ENCODE assay signal across 24 mouse cellular contexts in genomic region chr2:166137467-166137866, GRCm38 (mm10). TPM values are rescaled to one million over a fixed set of nuclear protein-coding genes. Genes with fewer than 3 reads are reported as not detected.
DNase-seq lines count a peak whose midpoint lies in the region; ATAC-seq and TF ChIP-seq lines count a peak whose summit lies in the region.
"Had no signal": no experiment of that assay in that cellular context is flagged by ENCODE, and none has a peak within 500 bp of the region (broad histone marks: within the 10 kb centered on the region; RNA-seq: fewer than 3 reads in every experiment).

No protein-coding gene starts in this region.

- in situ Hi-C loops in CH12.LX (cut with MboI; ENCODE audit: low pct_ligation_motif_present, low pct_unique_long_range_greater_than_20kb, low sequenced_read_pairs): no loop called here

- ATAC-seq in midbrain, embryonic 11.5 days (ENCODE audit: low FRiP score): peak; percentile 7; the same call in 1 of the 2 replicates
- ATAC-seq in midbrain, embryonic 14.5 days (ENCODE audit: low FRiP score, low TSS enrichment): no peak
- ATAC-seq in kidney, embryonic 14.5 days (ENCODE audit: low FRiP score, low TSS enrichment): no peak
- ATAC-seq: forebrain, embryonic 14.5 days; forebrain, postnatal 0 days; hindbrain, embryonic 16.5 days; intestine, embryonic 16.5 days had no signal

- intact Hi-C loops in heart, postnatal 10 days (cut with DNase I): no loop called here

- TF ChIP-seq RAD21 in CH12.LX (IDR thresholded peaks at IDR 0.05; ENCODE audit: low read depth, low read length): no peak

- dilution Hi-C loops in CH12.LX (cut with MboI; ENCODE audit: extremely low pct_ligation_motif_present, extremely low pct_unique_long_range_greater_than_20kb, low sequenced_read_pairs): no loop called here

- H3K27me3 ChIP-seq in midbrain, embryonic 11.5 days (ENCODE audit: control insufficient read depth, insufficient read depth, low read length): no peaks in the 10 kb centered on the region
- no peaks in the 10 kb centered on the region for H3K27me3 ChIP-seq in midbrain, embryonic 14.5 days (ENCODE audit: control insufficient read depth, insufficient read depth, low read length)
- H3K27me3 ChIP-seq in CH12.LX (replicated peaks): peaks cover 74% of the 10 kb centered on the region
- no peaks in the 10 kb centered on the region for H3K27me3 ChIP-seq in kidney, embryonic 14.5 days (ENCODE audit: control insufficient read depth, insufficient read depth, low read length)

- TF ChIP-seq CTCF in CH12.LX (conservative IDR thresholded peaks at IDR 0.05 in 1 of 2, IDR thresholded peaks at IDR 0.05 in 1 of 2; ENCODE audit: low read depth in 2 of 2, low read length in 2 of 2): no peak

- no peaks in the 10 kb centered on the region for H3K4me1 ChIP-seq in midbrain, embryonic 11.5 days (ENCODE audit: control insufficient read depth, insufficient read depth, low read length)
- peaks cover 10% of the 10 kb centered on the region for H3K4me1 ChIP-seq in midbrain, embryonic 14.5 days (ENCODE audit: control insufficient read depth, insufficient read depth, low read length)
- H3K4me1 ChIP-seq in CH12.LX (ENCODE audit: control insufficient read depth in 1 of 2, insufficient read depth in 2 of 2): peaks cover 0 to 6% of the 10 kb centered on the region in 2 experiments; a peak in 1 of 4 replicates
- H3K4me1 ChIP-seq in kidney, embryonic 14.5 days (ENCODE audit: control insufficient read depth, insufficient read depth, low read length): peaks cover 11% of the 10 kb centered on the region

- no peaks in the 10 kb centered on the region for H3K9me3 ChIP-seq in midbrain, embryonic 11.5 days (ENCODE audit: control insufficient read depth, low read length)
- H3K9me3 ChIP-seq in midbrain, embryonic 14.5 days (ENCODE audit: control insufficient read depth, low read length): no peaks in the 10 kb centered on the region
- no peaks in the 10 kb centered on the region for H3K9me3 ChIP-seq in CH12.LX (replicated peaks; ENCODE audit: low read length)
- no peaks in the 10 kb centered on the region for H3K9me3 ChIP-seq in kidney, embryonic 14.5 days (ENCODE audit: control insufficient read depth, low read length)
- H3K9me3 ChIP-seq: forebrain, embryonic 10.5 days; hindbrain, embryonic 10.5 days; hindbrain, embryonic 13.5 days had no signal

- no peak for DNase-seq in midbrain, embryonic 11.5 days (ENCODE audit: low spot score, missing footprints)
- DNase-seq in midbrain, embryonic 14.5 days: no peak
- DNase-seq in CH12.LX (ENCODE audit: extremely low read depth) (no peak), ZHBTc4 (ENCODE audit: low read depth, low spot score) (peak; percentile 67)
- DNase-seq in heart, postnatal 10 days: no peak
- DNase-seq in natural killer cell, adult 2 months (ENCODE audit: low spot score in 2 of 2): no peak
- DNase-seq: adrenal gland, adult 2 months; adrenal gland, postnatal 14 days; cerebellum, adult 11 months; cerebellum, adult 2 months; cerebellum, postnatal 10 days; forebrain, postnatal 0 days; gastrocnemius, adult 2 months; gastrocnemius, postnatal 14 days; heart, adult 11 months; heart, postnatal 36 days had no signal

- TF ChIP-seq POLR2A in CH12.LX (IDR thresholded peaks at IDR 0.05; ENCODE audit: low read depth, low read length): no peak

- H3K9ac ChIP-seq in midbrain, embryonic 11.5 days (ENCODE audit: low read length): no peak overlapping the region
- H3K9ac ChIP-seq in midbrain, embryonic 14.5 days (replicated peaks; ENCODE audit: low read length): no peak overlapping the region
- H3K9ac ChIP-seq in CH12.LX (ENCODE audit: insufficient read depth, low read depth): no peak overlapping the region
- H3K9ac ChIP-seq in kidney, embryonic 14.5 days (ENCODE audit: low read depth, low read length): no peak overlapping the region
- H3K9ac ChIP-seq: forebrain, postnatal 0 days; hindbrain, embryonic 13.5 days had no signal

- no peaks in the 10 kb centered on the region for H3K79me2 ChIP-seq in CH12.LX (replicated peaks; ENCODE audit: control insufficient read depth, extremely low read depth, insufficient read depth, poor library complexity, severe bottlenecking)

- no peaks in the 10 kb centered on the region for H3K36me3 ChIP-seq in midbrain, embryonic 11.5 days (ENCODE audit: control insufficient read depth, insufficient read depth, low read length)
- H3K36me3 ChIP-seq in midbrain, embryonic 14.5 days (ENCODE audit: control insufficient read depth, insufficient read depth, low read length): no peaks in the 10 kb centered on the region; the same call in 1 of the 2 replicates
- no peaks in the 10 kb centered on the region for H3K36me3 ChIP-seq in CH12.LX (replicated peaks in 1 of 2; ENCODE audit: control insufficient read depth in 1 of 2, insufficient read depth in 1 of 2, low read length in 1 of 2)
- peaks cover 10% of the 10 kb centered on the region; the same call in 1 of the 2 replicates for H3K36me3 ChIP-seq in kidney, embryonic 14.5 days (ENCODE audit: control insufficient read depth, insufficient read depth, low read length)

- no peak overlapping the region for H3K4me3 ChIP-seq in midbrain, embryonic 11.5 days (ENCODE audit: low read depth, low read length)
- no peak overlapping the region for H3K4me3 ChIP-seq in midbrain, embryonic 14.5 days (replicated peaks; ENCODE audit: low read depth, low read length)
- H3K4me3 ChIP-seq in CH12.LX (replicated peaks in 1 of 3; ENCODE audit: low read depth in 2 of 3, low read length in 2 of 3, poor library complexity in 1 of 3): no peak overlapping the region
- no peak overlapping the region for H3K4me3 ChIP-seq in kidney, embryonic 14.5 days (ENCODE audit: low read length)
- H3K4me3 ChIP-seq: forebrain, embryonic 10.5 days; gastrocnemius, adult 2 months; hindbrain, embryonic 10.5 days; hindbrain, embryonic 13.5 days had no signal

- 91% methylated on average over 4 of the region's 4 CpGs for WGBS in midbrain, embryonic 11.5 days
- 88% methylated on average over 4 of the region's 4 CpGs for WGBS in midbrain, embryonic 14.5 days
- 92% methylated on average over 4 of the region's 4 CpGs for WGBS in kidney, embryonic 14.5 days

- no peak overlapping the region for H3K4me2 ChIP-seq in midbrain, embryonic 11.5 days
- H3K4me2 ChIP-seq in midbrain, embryonic 14.5 days (ENCODE audit: low read length): no peak overlapping the region
- H3K4me2 ChIP-seq in CH12.LX (ENCODE audit: insufficient read depth, low read depth, poor library complexity, severe bottlenecking): no peak overlapping the region
- H3K4me2 ChIP-seq in kidney, embryonic 14.5 days (replicated peaks; ENCODE audit: low read depth, low read length): no peak overlapping the region
- H3K4me2 ChIP-seq: heart, embryonic 11.5 days; hindbrain, embryonic 13.5 days had no signal

- no peak overlapping the region for H3K27ac ChIP-seq in midbrain, embryonic 11.5 days (ENCODE audit: low read depth, low read length)
- no peak overlapping the region for H3K27ac ChIP-seq in midbrain, embryonic 14.5 days (replicated peaks; ENCODE audit: low read depth, low read length)
- H3K27ac ChIP-seq in CH12.LX (ENCODE audit: insufficient read depth, low read depth): no peak overlapping the region
- H3K27ac ChIP-seq in kidney, embryonic 14.5 days (ENCODE audit: low read depth, low read length): no peak overlapping the region
- H3K27ac ChIP-seq: forebrain, embryonic 10.5 days; gastrocnemius, adult 2 months had no signal

- no peak for TF ChIP-seq EP300 in CH12.LX (IDR thresholded peaks at IDR 0.05; ENCODE audit: low read length)

TF ChIP-seq in CH12.LX, 34 proteins besides CTCF, POLR2A, EP300 and RAD21:
- peak; percentile 52 for TF ChIP-seq USF1 (IDR thresholded peaks at IDR 0.05; ENCODE audit: low read depth, low read length)
- TF ChIP-seq TCF12 (IDR thresholded peaks at IDR 0.05; ENCODE audit: low read depth, low read length): no peak
- peak; percentile 35 for TF ChIP-seq USF2 (conservative IDR thresholded peaks at IDR 0.05; ENCODE audit: low read depth, low read length)
TF ChIP-seq in CH12.LX: peak in this region for 2.

RNA-seq across cellular contexts. Expression of gene Sulf2, which starts 18.0 kb away (rescaled TPM):
- polyA plus RNA-seq in midbrain, embryonic 11.5 days (2014; fragmentation: Nextera tagmentation; extraction: Ambion mirVana): 84.5 and 87.6 TPM in 2 replicates
- polyA plus RNA-seq in midbrain, embryonic 14.5 days (2014; fragmentation: Nextera tagmentation; extraction: Ambion mirVana): 90.9 and 93.8 TPM in 2 replicates
- total RNA-seq in CH12.LX (2012; rRNA removed) (not detected in 2 replicates), CH12.LX (2014; rRNA removed) (not detected in 2 replicates)
- not detected in 2 replicates for polyA plus RNA-seq in CH12.LX (2012; ENCODE audit: insufficient read length, low read depth)
- 10 to 100 TPM; 84.5 to 88.7 TPM for total RNA-seq in heart, postnatal 10 days (2021)
- polyA plus RNA-seq in kidney, embryonic 14.5 days (2014; fragmentation: Nextera tagmentation; extraction: Ambion mirVana): 69.3 and 80.4 TPM in 2 replicates

Comparison
In these comparisons a context has a peak if more than half of its experiments do, and no peak if none do; other contexts are left out.
1. RNA of gene Sulf2, which starts 18.0 kb away (polyA plus RNA-seq): 90.9 to 93.8 TPM in midbrain, embryonic 14.5 days, 84.5 to 87.6 TPM in midbrain, embryonic 11.5 days and 69.3 to 80.4 TPM in kidney, embryonic 14.5 days; not detected in CH12.LX; every median in the first group is over 10 times any median in the second.